Mouse (Mus musculus) E14TG2a.4 (cell line): Measurements from ENCODE around the gene 4930404N11Rik.

ENCODE experiments used
- H3K27me3 ChIP-seq: 2 replicates; pipeline ENCODE4 v1.6.1; 2014; ENCODE audit warnings: low read length, control low read depth; ENCODE audit not compliant: insufficient read depth
- H3K36me3 ChIP-seq: 2 replicates; pipeline ENCODE4 v1.6.1; 2014; ENCODE audit warnings: low read length, control low read depth; ENCODE audit not compliant: insufficient read depth
- H3K4me1 ChIP-seq: replicated peaks from 2 replicates; pipeline ENCODE4 v1.6.1; 2014; ENCODE audit warnings: low read depth, low read length, control low read depth
- H3K4me3 ChIP-seq: replicated peaks from 2 replicates; pipeline ENCODE4 v1.5.1; 2014; ENCODE audit warnings: mild to moderate bottlenecking, low read length
- H3K9me3 ChIP-seq: 2 replicates; pipeline ENCODE4 v1.6.1; 2014; ENCODE audit warnings: low read length, control low read depth
- CTCF ChIP-seq: conservative IDR thresholded peaks from 2 replicates; pipeline ENCODE4 v1.5.1; 2014; ENCODE audit warnings: low read length
- NANOG ChIP-seq: IDR thresholded peaks from 2 replicates; pipeline ENCODE4 v1.6.1; 2014; ENCODE audit warnings: borderline replicate concordance, low read length, mixed read lengths
- POU5F1 ChIP-seq: IDR thresholded peaks from 2 replicates; pipeline ENCODE4 v1.6.1; 2014; ENCODE audit warnings: low read length, borderline replicate concordance

4930404N11Rik gene

GRCm38 (mm10) chr10:81365672-81366476 is at the start of gene 4930404N11Rik:
Gene 4930404N11Rik, minus strand, starts transcription at chr10:81365816.
- H3K4me1 ChIP-seq = peaks cover 98% of the 10 kb centered on the region
- H3K36me3 ChIP-seq = peaks cover 91% of the 10 kb centered on the region
- H3K27me3 ChIP-seq = peaks cover 2% of the 10 kb centered on the region; the same call in 1 of the 2 replicates
- TF ChIP-seq POU5F1 = no peak
- TF ChIP-seq CTCF = no peak
- no peak for TF ChIP-seq NANOG
- H3K9me3 ChIP-seq = no peaks in the 10 kb centered on the region
- peak within 1 kb of the TSS; percentile 66 for H3K4me3 ChIP-seq

DNA sequence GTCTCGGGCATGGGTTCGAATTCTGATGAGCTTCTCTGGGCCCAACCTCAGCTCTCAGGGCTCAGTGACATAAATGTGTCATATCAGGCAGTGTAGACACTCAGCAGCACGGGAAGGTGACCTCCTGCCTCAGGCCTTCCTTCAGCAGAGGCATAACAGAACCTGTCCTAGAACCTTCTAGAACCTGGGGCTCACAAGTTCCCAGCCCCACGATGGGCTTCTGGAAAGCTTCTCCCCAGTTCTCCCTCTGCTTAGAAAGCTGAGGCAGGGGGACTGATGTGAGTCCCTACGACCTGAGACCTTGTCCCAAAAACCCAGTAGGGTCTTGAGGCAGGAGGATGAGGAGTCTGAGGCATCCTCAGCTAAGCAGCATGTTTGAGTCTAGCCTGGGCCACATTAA is 49.5 kb upstream of the 4930404N11Rik start:
- Histone ChIP-seq H3K4me3 (peak overlapping the region; percentile 73), H3K9me3 (no peaks in the 10 kb centered on the region), H3K36me3 (peaks cover 29% of the 10 kb centered on the region), H3K27me3 (peaks cover 14% of the 10 kb centered on the region), H3K4me1 (peaks cover 97% of the 10 kb centered on the region)
- no peak for TF ChIP-seq CTCF
- no peak for TF ChIP-seq POU5F1
- TF ChIP-seq NANOG = no peak

DNA sequence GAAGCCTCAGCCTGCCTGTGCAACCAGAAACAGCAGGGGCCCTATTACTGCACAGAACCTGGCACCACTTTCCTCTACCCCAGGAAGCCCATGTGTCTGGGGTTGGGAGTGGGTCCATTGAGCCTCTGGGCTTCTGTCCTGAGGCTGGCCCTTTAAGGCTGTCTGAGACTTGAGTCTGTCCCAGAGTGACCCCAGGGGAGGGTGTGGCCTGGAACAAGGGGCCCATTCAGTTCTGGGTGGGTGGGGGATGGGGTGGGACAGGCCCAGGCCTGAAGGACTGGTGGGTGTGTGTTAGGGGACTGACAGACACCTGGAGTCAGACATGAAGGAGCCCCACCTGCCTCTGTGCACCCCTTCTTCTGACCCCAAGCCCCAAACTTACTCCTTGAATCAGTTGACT is 49.1 kb upstream of the 4930404N11Rik start:
- Histone ChIP-seq H3K36me3 (peaks cover 29% of the 10 kb centered on the region), H3K9me3 (no peaks in the 10 kb centered on the region), H3K27me3 (peaks cover 9% of the 10 kb centered on the region), H3K4me3 (peak overlapping the region; percentile 73), H3K4me1 (peaks cover 97% of the 10 kb centered on the region)
- TF ChIP-seq POU5F1 (no peak), NANOG (no peak), CTCF (no peak)

DNA sequence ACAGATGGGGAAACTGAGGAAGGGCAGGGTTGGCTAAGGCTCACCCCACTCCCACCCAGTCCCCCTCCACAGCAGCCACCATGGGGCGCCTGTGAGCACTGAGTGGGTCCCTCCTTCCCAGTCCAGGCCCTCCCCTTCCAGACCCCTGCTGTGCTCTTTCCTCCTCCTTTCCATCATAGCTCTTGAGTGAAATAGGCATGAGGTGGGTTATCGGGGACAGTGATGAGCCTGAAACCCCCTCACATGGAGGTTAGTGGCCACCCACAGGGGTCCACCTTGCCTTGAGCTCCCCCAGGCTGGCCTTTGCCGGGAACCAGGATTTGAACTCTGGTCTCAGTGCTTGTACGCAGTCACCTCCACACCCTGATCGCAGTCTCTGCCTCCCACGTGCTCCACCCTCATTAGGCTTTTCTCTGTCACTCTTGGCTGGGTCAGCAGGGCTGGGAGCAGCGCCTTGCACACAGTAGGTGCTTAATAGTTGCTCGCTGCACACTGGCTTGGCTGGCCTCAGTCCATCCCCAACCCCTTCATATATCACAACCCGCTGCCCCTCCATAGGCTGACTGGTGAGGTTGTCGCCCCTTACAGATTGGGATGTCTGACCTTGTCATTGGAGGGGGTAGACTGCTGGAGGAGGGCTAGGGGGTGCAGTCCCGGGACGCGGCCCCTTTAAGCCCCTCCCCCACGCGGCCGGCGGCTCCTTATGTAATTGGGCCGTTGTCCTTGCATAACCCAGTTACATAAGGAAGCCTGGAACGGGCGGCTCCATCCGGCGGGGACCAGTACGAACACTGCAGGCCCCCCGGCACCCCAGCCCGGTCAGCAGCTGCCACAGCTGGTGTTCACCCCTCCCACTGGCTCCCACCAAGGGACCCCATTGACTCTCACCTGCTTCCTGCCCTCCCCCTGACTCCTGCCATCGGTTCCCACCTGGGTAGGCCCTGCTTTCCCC is 48.0 kb upstream of the 4930404N11Rik start:
- TF ChIP-seq CTCF (no peak), NANOG (no peak), POU5F1 (no peak)
- H3K27me3 ChIP-seq = peaks cover 5% of the 10 kb centered on the region; the same call in 1 of the 2 replicates
- no peaks in the 10 kb centered on the region for H3K9me3 ChIP-seq
- H3K36me3 ChIP-seq = peaks cover 29% of the 10 kb centered on the region
- peaks cover 97% of the 10 kb centered on the region for H3K4me1 ChIP-seq
- peak overlapping the region; percentile 73 for H3K4me3 ChIP-seq

DNA sequence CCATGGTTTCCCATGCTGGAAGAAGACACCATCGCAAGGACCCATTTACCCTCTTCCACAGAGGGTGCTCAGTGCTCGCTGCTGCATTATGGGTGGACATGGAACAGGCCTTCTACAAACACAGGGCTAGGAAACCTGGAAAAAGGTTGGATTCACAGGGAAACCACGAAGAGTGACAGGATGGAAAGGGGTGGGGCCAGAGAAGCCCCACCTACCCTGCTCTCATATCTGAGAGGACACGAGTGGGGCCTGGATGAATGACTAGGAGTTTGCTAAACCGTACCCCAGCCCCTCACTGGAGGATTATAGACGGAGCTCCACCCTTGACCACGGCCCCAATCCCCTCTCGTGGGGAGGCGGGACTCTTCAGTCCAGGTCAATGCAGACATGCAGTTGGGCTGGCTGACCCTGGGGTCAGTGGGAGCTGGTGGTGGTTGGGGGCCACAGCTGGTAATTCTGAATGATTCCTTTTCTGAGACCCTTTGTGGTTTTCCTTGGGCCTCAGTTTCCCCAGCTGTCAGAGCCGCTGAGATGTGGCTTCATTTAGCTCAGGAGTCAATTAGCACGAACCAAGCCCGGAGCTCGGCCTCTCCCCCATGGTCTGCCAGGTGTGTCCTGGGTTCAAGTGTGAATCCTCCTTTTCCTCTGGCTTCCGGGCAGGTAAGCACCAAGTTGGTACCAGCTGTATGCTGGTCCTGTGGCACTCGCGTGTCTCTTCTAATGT is 47.1 kb upstream of the 4930404N11Rik start:
- H3K36me3 ChIP-seq = peaks cover 35% of the 10 kb centered on the region
- TF ChIP-seq NANOG = no peak
- no peak for TF ChIP-seq POU5F1
- TF ChIP-seq CTCF = no peak
- peaks cover 97% of the 10 kb centered on the region for H3K4me1 ChIP-seq
- no peaks in the 10 kb centered on the region for H3K9me3 ChIP-seq
- peak overlapping the region; percentile 73 for H3K4me3 ChIP-seq
- peaks cover 5% of the 10 kb centered on the region; the same call in 1 of the 2 replicates for H3K27me3 ChIP-seq

DNA sequence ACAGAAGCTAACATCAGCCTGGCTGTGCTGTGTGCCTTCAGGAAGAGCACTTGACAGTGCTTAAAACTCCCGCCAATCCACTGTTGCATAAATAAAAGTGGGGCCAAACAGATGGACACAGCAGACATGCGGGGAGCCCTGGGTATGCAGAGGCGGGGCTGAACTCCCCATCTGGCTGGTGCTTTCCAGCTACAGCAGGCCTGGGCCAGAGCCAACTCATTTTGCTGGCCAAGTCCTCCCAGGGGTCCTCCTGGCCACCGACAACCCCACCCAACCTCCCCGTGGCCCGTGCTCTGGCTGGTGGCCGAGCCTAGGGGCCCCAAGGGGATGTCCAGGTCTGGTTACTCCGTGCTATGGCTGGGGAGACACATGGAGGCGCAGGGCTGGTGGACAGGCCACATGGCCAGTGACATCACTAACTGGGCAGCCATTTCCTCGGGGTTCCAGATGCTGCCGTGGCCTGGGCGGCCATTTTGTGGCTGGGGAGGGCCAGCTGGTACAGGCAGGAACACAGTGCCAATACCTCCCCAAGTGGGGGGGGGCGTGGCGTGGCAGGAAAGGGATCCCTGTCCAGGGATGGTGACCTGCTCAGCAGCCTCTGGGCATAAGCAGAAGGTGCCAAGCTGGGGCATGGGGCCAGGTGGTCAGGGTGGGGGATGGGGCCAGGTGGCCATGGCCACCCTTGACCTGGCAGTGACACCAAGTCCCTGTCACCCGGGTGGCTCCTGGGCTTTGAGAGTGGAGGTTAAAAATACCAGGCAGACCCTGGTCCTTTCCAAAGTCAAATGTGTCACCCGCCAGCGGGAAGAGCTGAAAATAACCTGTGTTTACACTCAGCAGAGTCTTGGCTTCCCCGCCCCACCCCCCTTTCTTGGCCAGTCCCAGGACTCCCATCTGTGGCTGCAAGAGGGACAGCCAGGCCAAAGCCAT is 46.1 kb upstream of the 4930404N11Rik start:
- Histone ChIP-seq H3K4me3 (peak overlapping the region; percentile 73), H3K9me3 (no peaks in the 10 kb centered on the region), H3K27me3 (0 out of 2 replicates have a peak, but pooled peaks cover 8% of the 10 kb centered on the region), H3K4me1 (peaks cover 98% of the 10 kb centered on the region), H3K36me3 (peaks cover 42% of the 10 kb centered on the region)
- no peak for TF ChIP-seq POU5F1
- no peak for TF ChIP-seq CTCF
- no peak for TF ChIP-seq NANOG

DNA sequence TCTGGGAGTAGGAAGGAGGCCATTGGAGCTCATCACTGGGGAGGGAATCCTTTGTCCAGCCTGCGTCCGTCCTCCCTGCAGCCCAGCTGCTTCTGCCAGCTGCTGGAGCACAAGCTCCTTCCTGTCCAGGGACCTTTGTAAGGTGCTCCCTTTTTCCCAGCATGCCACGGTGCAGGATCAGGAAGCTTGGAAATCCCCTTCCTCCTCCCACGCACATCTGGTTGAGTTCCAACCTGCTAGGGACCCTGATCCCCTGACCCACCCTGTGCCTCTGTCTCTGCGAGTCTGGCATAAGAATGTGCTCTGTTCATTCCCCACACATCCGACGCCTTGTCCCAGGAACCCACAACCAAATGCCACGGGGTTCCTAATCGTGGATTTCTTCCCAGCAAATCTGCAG is 45.4 kb upstream of the 4930404N11Rik start:
- H3K4me3 ChIP-seq = peak overlapping the region; percentile 73
- TF ChIP-seq POU5F1 (no peak), CTCF (no peak), NANOG (no peak)
- 0 out of 2 replicates have a peak, but pooled peaks cover 8% of the 10 kb centered on the region for H3K27me3 ChIP-seq
- H3K36me3 ChIP-seq = peaks cover 48% of the 10 kb centered on the region
- peaks cover 100% of the 10 kb centered on the region for H3K4me1 ChIP-seq
- H3K9me3 ChIP-seq = no peaks in the 10 kb centered on the region
